Mouse (Mus musculus) liver, embryonic 14.5 days (tissue): Measurements from ENCODE around the gene Hmgn1. TPM values are rescaled to one million over a fixed set of nuclear protein-coding genes. Genes with fewer than 3 reads are reported as not detected.

Experiments used
- ATAC-seq: fragments of 200-750 bp; cut with Nextera tagmentation; 2 replicates; pipeline ENCODE4 v1.8.0; 2017; ENCODE audit warnings: moderate number of reproducible peaks, mild to moderate bottlenecking, moderate library complexity; ENCODE audit not compliant: insufficient read depth
- DNase-seq, 3 experiments: peaks; one replicate each; pipeline ENCODE4 v3.0.0-alpha.2; 2012 to 2013; ENCODE audit warnings: low read depth in 3 of 3, low spot score in 3 of 3
- H3K27ac ChIP-seq: fragments of 300-500 bp; sonication (generic); 2 replicates; pipeline ENCODE4 v1.5.1; 2014; ENCODE audit warnings: moderate library complexity, mild to moderate bottlenecking, control low read depth, inconsistent platforms
- H3K27me3 ChIP-seq: fragments of 300-500 bp; sonication (generic); 2 replicates; pipeline ENCODE4 v1.6.1; 2014; ENCODE audit warnings: mild to moderate bottlenecking, low read length, moderate library complexity; ENCODE audit not compliant: control insufficient read depth, insufficient read depth
- H3K36me3 ChIP-seq: fragments of 300-500 bp; sonication (generic); replicated peaks from 2 replicates; pipeline ENCODE4 v1.6.1; 2014; ENCODE audit warnings: low read depth; ENCODE audit not compliant: control insufficient read depth, insufficient read depth
- H3K4me1 ChIP-seq, 2 experiments: fragments of 200-500 bp in 1 of 2; fragments of 300-500 bp in 1 of 2; sonication (generic) in 1 of 2; replicated peaks; 2 replicates each; pipeline ENCODE4 v1.6.1; 2012 to 2014; ENCODE audit warnings: antibody characterized with exemption in 1 of 2, inconsistent platforms in 1 of 2, low read length in 1 of 2; ENCODE audit not compliant: control insufficient read depth in 2 of 2, insufficient read depth in 2 of 2
- H3K4me2 ChIP-seq: fragments of 300-500 bp; sonication (generic); 2 replicates; pipeline ENCODE4 v1.6.1; 2014; ENCODE audit warnings: low read depth, mild to moderate bottlenecking, control low read depth, moderate library complexity
- H3K4me3 ChIP-seq, 2 experiments: fragments of 200-500 bp in 1 of 2; fragments of 300-500 bp in 1 of 2; sonication (generic) in 1 of 2; 2 replicates each; pipeline ENCODE4 v1.5.1; 2012 to 2014; ENCODE audit warnings: low read depth in 2 of 2, low read length in 2 of 2, mild to moderate bottlenecking in 2 of 2, control low read depth in 1 of 2, inconsistent platforms in 1 of 2, moderate library complexity in 1 of 2; ENCODE audit not compliant: insufficient read depth in 1 of 2
- H3K9ac ChIP-seq: fragments of 300-500 bp; sonication (generic); replicated peaks from 2 replicates; pipeline ENCODE4 v1.6.1; 2014; ENCODE audit warnings: mild to moderate bottlenecking, control low read depth, moderate library complexity
- H3K9me3 ChIP-seq: fragments of 300-500 bp; sonication (generic); 2 replicates; pipeline ENCODE4 v1.6.1; 2016; ENCODE audit warnings: low read length, mixed read lengths; ENCODE audit not compliant: control insufficient read depth
- CTCF ChIP-seq: IDR thresholded peaks from 2 replicates; pipeline ENCODE4 v1.5.1; 2016; ENCODE audit warnings: antibody characterized with exemption, low read depth, control low read depth
- EP300 ChIP-seq: IDR thresholded peaks from 2 replicates; pipeline ENCODE4 v1.6.1; 2016; ENCODE audit warnings: antibody characterized with exemption, low read depth
- WGBS: fragments of 180-500 bp; shearing (Covaris S2); extraction: QIAGEN DNeasy Blood & Tissue Kit; methylation state at CpG from one replicate; pipeline ENCODE4 v1.1.7; 2014; ENCODE audit not compliant: insufficient replicate concordance; 5-methylcytosine and 5-hydroxymethylcytosine counted together
- polyA plus RNA-seq, 2 experiments: library from polyadenylated mRNA; depleted of rRNA in 1 of 2; stranded (reverse) in 1 of 2; unstranded in 1 of 2; fragments of >200 nt; fragmentation: Nextera tagmentation in 1 of 2; extraction: Ambion mirVana in 1 of 2; gene quantifications; 2 replicates each; pipeline versions ENCODE4 v1.2.1 to v1.2.3; 2012 to 2014

Gene Hmgn1
- polyA plus RNA-seq, 2 experiments, result 58.7 to 122 TPM

- H3K4me3 ChIP-seq, result no peak overlapping the region
- no peaks in the 10 kb centered on the region; the same call in 1 of the 2 replicates for H3K27me3 ChIP-seq
- H3K4me1 ChIP-seq, result 0 out of 4 replicates have a peak, but pooled peaks cover 0 to 2% of the 10 kb centered on the region in 2 experiments
- DNase-seq (no peak), ATAC-seq (no peak)
- no peaks in the 10 kb centered on the region for H3K9me3 ChIP-seq
- H3K9ac ChIP-seq, result no peak overlapping the region
- WGBS, result 78% methylated on average over 11 of the region's 11 CpGs
- H3K36me3 ChIP-seq, result no peaks in the 10 kb centered on the region
- H3K4me2 ChIP-seq, result no peak overlapping the region
- H3K27ac ChIP-seq, result no peak overlapping the region
- TF ChIP-seq EP300 (no peak), CTCF (no peak)
These were observed 29.6 kb upstream of the Hmgn1 start for GRCm38 (mm10) chr16:96157171-96157570.

- no peak overlapping the region for H3K4me3 ChIP-seq
- H3K36me3 ChIP-seq, result no peaks in the 10 kb centered on the region
- 0 out of 4 replicates have a peak, but pooled peaks cover 0 to 2% of the 10 kb centered on the region in 2 experiments for H3K4me1 ChIP-seq
- no peak overlapping the region for H3K9ac ChIP-seq
- no peak for TF ChIP-seq CTCF
- TF ChIP-seq EP300, result no peak
- no peak overlapping the region for H3K27ac ChIP-seq
- no peak overlapping the region for H3K4me2 ChIP-seq
- 73% methylated on average over 8 of the region's 8 CpGs for WGBS
- no peaks in the 10 kb centered on the region for H3K9me3 ChIP-seq
- ATAC-seq (no peak), DNase-seq (no peak)
- no peaks in the 10 kb centered on the region; the same call in 1 of the 2 replicates for H3K27me3 ChIP-seq
These were observed 28.5 kb upstream of the Hmgn1 start for GRCm38 (mm10) chr16:96156019-96156418.

GRCm38 (mm10) chr16:96154476-96154875 lies 26.9 kb upstream of the Hmgn1 start:
- DNase-seq (no peak), ATAC-seq (no peak)
- H3K27ac ChIP-seq, result no peak overlapping the region
- no peaks in the 10 kb centered on the region for H3K9me3 ChIP-seq
- no peak overlapping the region for H3K4me3 ChIP-seq
- WGBS, result 73% methylated on average over 2 of the region's 2 CpGs
- H3K4me2 ChIP-seq, result no peak overlapping the region
- TF ChIP-seq EP300 (no peak), CTCF (no peak)
- no peaks in the 10 kb centered on the region for H3K27me3 ChIP-seq
- no peaks in the 10 kb centered on the region for H3K36me3 ChIP-seq
- no peak overlapping the region for H3K9ac ChIP-seq
- 0 out of 4 replicates have a peak, but pooled peaks cover 0 to 2% of the 10 kb centered on the region in 2 experiments for H3K4me1 ChIP-seq

GRCm38 (mm10) chr16:96151551-96151950 lies 24.0 kb upstream of the Hmgn1 start:
- Histone ChIP-seq H3K9me3 (no peaks in the 10 kb centered on the region), H3K27me3 (no peaks in the 10 kb centered on the region), H3K4me2 (no peak overlapping the region), H3K9ac (no peak overlapping the region), H3K27ac (no peak overlapping the region), H3K4me1 (0 out of 4 replicates have a peak, but pooled peaks cover 0 to 4% of the 10 kb centered on the region in 2 experiments), H3K36me3 (no peaks in the 10 kb centered on the region), H3K4me3 (no peak overlapping the region)
- DNase-seq, result no peak
- TF ChIP-seq EP300 (no peak), CTCF (peak; percentile 95)
- 24% methylated on average over 9 of the region's 9 CpGs for WGBS
- ATAC-seq, result peak; percentile 35; the same call in 1 of the 2 replicates

- TF ChIP-seq CTCF, result no peak
- no peak overlapping the region for H3K4me3 ChIP-seq
- no peaks in the 10 kb centered on the region for H3K27me3 ChIP-seq
- no peak overlapping the region for H3K27ac ChIP-seq
- H3K4me2 ChIP-seq, result no peak overlapping the region
- DNase-seq (no peak), ATAC-seq (no peak)
- H3K36me3 ChIP-seq, result no peaks in the 10 kb centered on the region
- H3K4me1 ChIP-seq, result peaks cover 0 to 8% of the 10 kb centered on the region in 2 experiments; a peak in 2 of 4 replicates
- no peak overlapping the region for H3K9ac ChIP-seq
- H3K9me3 ChIP-seq, result no peaks in the 10 kb centered on the region
- WGBS, result 49% methylated on average over 4 of the region's 4 CpGs
These were observed 23.5 kb upstream of the Hmgn1 start for GRCm38 (mm10) chr16:96150995-96151394.
